ENCODE assay signal across 8 mouse cellular contexts in genomic region chr10:3718021-3718865, GRCm38 (mm10). TPM values are rescaled to one million over a fixed set of nuclear protein-coding genes. Genes with fewer than 3 reads are reported as not detected.
DNase-seq lines count a peak whose midpoint lies in the region; ATAC-seq and TF ChIP-seq lines count a peak whose summit lies in the region.

No protein-coding gene starts in this region.

- TF ChIP-seq CTCF in lung, postnatal 0 days (IDR thresholded peaks at IDR 0.05), result peak; percentile 13; the same call in 1 of the 2 replicates

- H3K27me3 ChIP-seq in heart, embryonic 15.5 days, result no peaks in the 10 kb centered on the region
- no peaks in the 10 kb centered on the region for H3K27me3 ChIP-seq in lung, postnatal 0 days (replicated peaks; ENCODE audit: insufficient read depth, low read length)

- H3K4me3 ChIP-seq in heart, embryonic 15.5 days, result peak overlapping the region; percentile 24
- 0 out of 2 replicates have a peak overlapping the region, but pooled peaks have one; percentile 1 for H3K4me3 ChIP-seq in lung, postnatal 0 days (ENCODE audit: low read depth, low read length)

- peak overlapping the region; percentile 33; the same call in 1 of the 2 replicates for H3K9ac ChIP-seq in heart, embryonic 15.5 days
- no peak overlapping the region for H3K9ac ChIP-seq in lung, postnatal 0 days (replicated peaks; ENCODE audit: low read depth)

- H3K4me1 ChIP-seq in heart, embryonic 15.5 days (replicated peaks), result peaks cover 9% of the 10 kb centered on the region
- H3K4me1 ChIP-seq in lung, postnatal 0 days (ENCODE audit: insufficient read depth, low read depth, low read length), result no peaks in the 10 kb centered on the region; the same call in 1 of the 2 replicates

- 35% methylated on average over 16 of the region's 16 CpGs for whole genome bisulfite sequencing in heart, embryonic 15.5 days
- 37% methylated on average over 16 of the region's 16 CpGs for WGBS in lung, postnatal 0 days

- DNase-seq in layer of hippocampus, adult 11-12 months (ENCODE audit: low spot score), result peak; percentile 48
- no peak for DNase-seq in layer of hippocampus, adult 9-10 months (ENCODE audit: low spot score)
- DNase-seq in kidney, postnatal 4 days, result peak; percentile 40 to 53
- peak; percentile 75 for DNase-seq in lung, postnatal 0 days (ENCODE audit: low spot score)
- no peak for DNase-seq in urinary bladder, postnatal 4 days (ENCODE audit: low spot score in 2 of 2)
- DNase-seq in urinary bladder, adult 18-20 months (ENCODE audit: low spot score in 2 of 2), result no peak

- peak overlapping the region; percentile 46 for H3K4me2 ChIP-seq in heart, embryonic 15.5 days
- H3K4me2 ChIP-seq in lung, postnatal 0 days (replicated peaks; ENCODE audit: low read depth, low read length), result peak overlapping the region; percentile 37

- H3K9me3 ChIP-seq in heart, embryonic 15.5 days (replicated peaks), result no peaks in the 10 kb centered on the region
- 0 out of 2 replicates have a peak, but pooled peaks cover 5% of the 10 kb centered on the region for H3K9me3 ChIP-seq in lung, postnatal 0 days (ENCODE audit: low read length)

- 0 out of 2 replicates have a peak, but pooled peaks have one; percentile 22 for ATAC-seq in common myeloid progenitor, adult 5-6 weeks (replicated peaks; ENCODE audit: low read depth, poor library complexity, severe bottlenecking)
- peak; percentile 86 for ATAC-seq in heart, embryonic 15.5 days (replicated peaks; ENCODE audit: insufficient number of reproducible peaks, insufficient read depth, low FRiP score, low read depth)
- ATAC-seq in lung, postnatal 0 days, result peak; percentile 95

- peak; percentile 71 for TF ChIP-seq EP300 in lung, postnatal 0 days (IDR thresholded peaks at IDR 0.05)

- H3K27ac ChIP-seq in heart, embryonic 15.5 days, result peak overlapping the region; percentile 83
- peak overlapping the region; percentile 78 for H3K27ac ChIP-seq in lung, postnatal 0 days (ENCODE audit: low read length)

- H3K36me3 ChIP-seq in heart, embryonic 15.5 days, result no peaks in the 10 kb centered on the region
- H3K36me3 ChIP-seq in lung, postnatal 0 days (ENCODE audit: insufficient read depth, low read length), result no peaks in the 10 kb centered on the region

RNA-seq across cellular contexts. Expression of gene Plekhg1, which starts 21.9 kb away (rescaled TPM):
- 0.29 and 0.32 TPM in 2 replicates for total RNA-seq in common myeloid progenitor, adult 5-6 weeks (2017)
- polyA plus RNA-seq in heart, embryonic 15.5 days (2015; fragmentation: Nextera tagmentation; extraction: Ambion mirVana), result 7.6 and 8.0 TPM in 2 replicates
- polyA plus RNA-seq in lung, postnatal 0 days (2015; fragmentation: Nextera tagmentation; extraction: Ambion mirVana), result 6.0 and 7.2 TPM in 2 replicates

Comparison
In these comparisons a context has a peak if more than half of its experiments do, and no peak if none do; other contexts are left out.
1. DNase-seq: peak in layer of hippocampus, adult 11-12 months (single experiment), kidney, postnatal 4 days (2 of 2) and lung, postnatal 0 days (single experiment); none in layer of hippocampus, adult 9-10 months (single experiment), urinary bladder, postnatal 4 days (0 of 2) and urinary bladder, adult 18-20 months (0 of 2).
2. ATAC-seq: peak in every context shown above with its lines; median percentile 95 in lung, postnatal 0 days; 86 in heart, embryonic 15.5 days; 22 in common myeloid progenitor, adult 5-6 weeks.